Mouse (Mus musculus): ENCODE measurements around the gene Asz1. TPM values are rescaled to one million over a fixed set of nuclear protein-coding genes. Genes with fewer than 3 reads are reported as not detected.

Gene Asz1
- total RNA-seq (2021) = not detected
- long read RNA-seq, experiment 1 = 0 reads
- long read RNA-seq, experiment 2 = 0 reads

DNA sequence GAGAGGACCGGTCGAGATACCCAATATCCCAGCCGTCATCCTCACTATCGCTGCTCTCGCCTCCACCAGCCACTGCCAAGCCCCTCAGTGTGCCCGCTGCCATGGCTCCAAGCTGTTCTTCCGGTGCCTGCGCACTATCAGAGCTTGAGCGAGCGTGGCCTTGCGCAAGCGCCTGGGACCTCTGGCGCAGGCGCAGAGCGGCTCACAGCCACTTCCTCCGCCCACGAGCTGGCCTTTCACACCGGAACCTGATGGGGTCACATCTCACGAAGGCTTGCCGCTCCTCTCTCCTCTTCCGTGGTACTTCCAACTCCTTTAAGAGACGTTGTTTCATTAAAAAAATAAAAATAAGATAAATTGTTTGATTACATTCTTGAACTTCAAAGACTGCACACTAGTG lies at the start of gene Asz1:
TSS of gene Asz1 (minus strand) at position 128 of the 400 bp plus-strand sequence.
- no peak for TF ChIP-seq CTCF (conservative IDR thresholded peaks at IDR 0.05)
- Histone ChIP-seq H3K27ac (no peak within 1 kb of the TSS), H3K4me3 (no peak within 1 kb of the TSS)
- DNase-seq (ENCODE audit: low spot score in 2 of 2) = no peak

DNA sequence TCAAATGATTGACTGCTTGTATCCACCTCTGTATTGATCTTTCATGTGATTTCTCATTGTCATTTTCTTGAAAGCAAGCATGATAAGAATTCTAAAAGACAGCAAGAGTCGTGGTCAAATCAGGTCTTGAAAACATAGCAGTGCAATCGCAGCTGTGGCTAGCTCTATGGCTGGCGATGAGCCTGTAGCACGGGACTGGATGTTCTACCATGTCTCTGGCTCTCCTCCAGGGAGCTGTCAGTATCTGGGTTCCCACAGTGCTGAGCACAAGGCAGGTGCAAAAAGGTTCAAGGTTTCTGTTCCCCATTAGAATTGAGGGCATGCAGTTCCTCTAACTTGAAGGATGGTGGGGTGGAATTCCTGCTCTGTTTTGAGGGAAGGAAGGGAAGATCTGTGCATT lies 44.2 kb upstream of the Asz1 start:
- no peak overlapping the region for H3K27ac ChIP-seq
- no peak overlapping the region for H3K4me3 ChIP-seq
- TF ChIP-seq CTCF (conservative IDR thresholded peaks at IDR 0.05) = no peak
- no peak for DNase-seq (ENCODE audit: low spot score in 2 of 2)

DNA sequence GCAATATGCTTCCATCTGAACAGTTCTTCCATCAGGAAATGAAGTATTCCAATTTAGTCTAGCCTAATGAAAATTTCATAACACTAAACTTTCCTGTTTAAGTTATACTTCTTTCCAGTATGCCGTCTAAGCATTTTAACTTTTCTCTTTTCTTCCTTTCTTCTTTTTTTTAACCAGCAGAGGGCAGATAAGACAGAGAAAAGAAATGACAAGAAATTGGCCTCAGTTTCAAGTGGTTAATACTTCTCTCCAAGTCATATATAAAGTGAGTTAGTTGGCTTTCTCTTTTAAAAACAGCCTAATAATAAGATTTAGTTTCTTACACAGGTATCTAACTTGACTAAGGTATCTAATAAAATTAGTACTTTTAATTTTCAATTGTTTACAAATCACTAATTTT lies 26.4 kb upstream of the Asz1 start:
- Histone ChIP-seq H3K4me3 (no peak overlapping the region), H3K27ac (no peak overlapping the region)
- peak; percentile 68 for TF ChIP-seq CTCF (conservative IDR thresholded peaks at IDR 0.05)
- no peak for DNase-seq (ENCODE audit: low spot score in 2 of 2)

- H3K4me3 ChIP-seq = no peak overlapping the region
- no peak for DNase-seq (ENCODE audit: low spot score in 2 of 2)
- H3K27ac ChIP-seq = no peak overlapping the region
- TF ChIP-seq CTCF (conservative IDR thresholded peaks at IDR 0.05) = no peak
Measured at GRCm38 (mm10) chr6:18128059-18128458, 19.2 kb upstream of the Asz1 start.

GRCm38 (mm10) chr6:18127206-18127983 lies 18.5 kb upstream of the Asz1 start:
- H3K4me3 ChIP-seq = no peak overlapping the region
- no peak for DNase-seq (ENCODE audit: low spot score in 2 of 2)
- no peak for TF ChIP-seq CTCF (conservative IDR thresholded peaks at IDR 0.05)
- no peak overlapping the region for H3K27ac ChIP-seq

DNA sequence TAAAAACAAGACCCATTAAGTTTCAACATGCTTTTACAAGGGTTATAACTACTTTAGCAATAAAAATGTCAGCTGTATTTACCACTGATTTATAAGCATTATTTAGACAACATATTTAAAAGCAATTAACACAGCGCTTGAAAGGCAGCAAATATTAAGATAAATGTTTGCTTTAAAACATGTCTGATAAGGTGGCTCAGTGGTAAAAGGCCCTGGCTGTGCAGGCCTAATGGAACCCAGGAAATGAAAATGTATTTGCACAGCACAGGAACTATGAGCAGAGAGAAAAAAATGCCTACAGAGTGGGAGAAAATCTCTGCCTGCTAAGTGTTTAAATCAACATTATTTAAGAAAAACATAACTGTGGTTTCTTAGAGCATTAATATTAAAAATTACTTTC lies 12.0 kb downstream of the Asz1 start:
- TF ChIP-seq CTCF (conservative IDR thresholded peaks at IDR 0.05) = no peak
- no peak for DNase-seq (ENCODE audit: low spot score in 2 of 2)
- Histone ChIP-seq H3K27ac (no peak overlapping the region), H3K4me3 (no peak overlapping the region)

GRCm38 (mm10) chr6:18089098-18089497 lies 19.8 kb downstream of the Asz1 start:
- no peak for TF ChIP-seq CTCF (conservative IDR thresholded peaks at IDR 0.05)
- Histone ChIP-seq H3K27ac (no peak overlapping the region), H3K4me3 (no peak overlapping the region)
- DNase-seq (ENCODE audit: low spot score in 2 of 2) = no peak

GRCm38 (mm10) chr6:18087160-18087804 lies 21.6 kb downstream of the Asz1 start:
- Histone ChIP-seq H3K27ac (no peak overlapping the region), H3K4me3 (no peak overlapping the region)
- TF ChIP-seq CTCF (conservative IDR thresholded peaks at IDR 0.05) = peak; percentile 81
- no peak for DNase-seq (ENCODE audit: low spot score in 2 of 2)

- Histone ChIP-seq H3K27ac (no peak overlapping the region), H3K4me3 (no peak overlapping the region)
- DNase-seq (ENCODE audit: low spot score in 2 of 2) = peak in 1 of 2 experiments; percentile 23
- TF ChIP-seq CTCF (conservative IDR thresholded peaks at IDR 0.05) = peak; percentile 92
Measured at GRCm38 (mm10) chr6:18078615-18079014, 30.2 kb downstream of the Asz1 start.

DNA sequence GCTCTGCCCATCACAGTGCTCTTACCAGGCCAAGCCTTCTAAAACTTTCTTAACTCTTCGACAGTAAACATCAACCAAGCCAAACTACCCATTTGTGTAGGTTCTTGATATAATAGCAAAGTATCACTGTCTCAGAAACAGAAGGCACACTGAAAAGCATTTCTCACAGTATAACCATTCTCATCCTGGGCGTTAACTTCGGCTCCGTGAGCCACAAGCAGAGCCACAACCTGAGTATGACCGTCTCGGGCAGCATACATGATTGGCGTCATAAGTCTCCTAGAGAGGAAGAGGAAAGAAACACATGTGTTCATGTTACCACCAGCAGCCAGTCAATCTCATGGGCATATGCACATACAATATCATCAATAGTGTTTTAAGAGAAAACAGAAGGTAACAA lies 31.9 kb downstream of the Asz1 start:
- no peak overlapping the region for H3K4me3 ChIP-seq
- no peak overlapping the region for H3K27ac ChIP-seq
- no peak for DNase-seq (ENCODE audit: low spot score in 2 of 2)
- no peak for TF ChIP-seq CTCF (conservative IDR thresholded peaks at IDR 0.05)

DNA sequence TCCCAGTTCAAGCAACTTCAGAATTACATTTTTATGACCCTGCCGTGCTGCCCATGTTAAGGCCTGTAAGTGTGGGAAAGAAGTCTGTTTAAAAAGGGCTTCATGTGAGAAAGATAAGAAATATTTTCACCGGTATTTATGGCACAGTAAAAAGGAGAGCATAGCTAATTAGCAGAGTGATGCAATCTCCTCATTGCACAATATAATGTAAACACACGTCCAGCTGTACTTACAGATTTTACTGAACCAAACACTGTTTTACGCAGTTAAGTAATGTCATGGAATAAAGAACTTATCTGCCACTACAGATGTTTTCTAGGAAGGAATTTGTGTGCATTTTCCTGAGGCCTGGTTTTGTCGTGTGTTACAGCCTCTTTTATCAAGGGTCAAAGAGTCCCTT lies 32.3 kb downstream of the Asz1 start:
- no peak overlapping the region for H3K27ac ChIP-seq
- H3K4me3 ChIP-seq = no peak overlapping the region
- DNase-seq (ENCODE audit: low spot score in 2 of 2) = no peak
- no peak for TF ChIP-seq CTCF (conservative IDR thresholded peaks at IDR 0.05)

- TF ChIP-seq CTCF (conservative IDR thresholded peaks at IDR 0.05) = no peak
- DNase-seq (ENCODE audit: low spot score in 2 of 2) = no peak
- Histone ChIP-seq H3K27ac (no peak overlapping the region), H3K4me3 (no peak overlapping the region)
Measured at GRCm38 (mm10) chr6:18057899-18058298, 51.0 kb downstream of the Asz1 start.

DNA sequence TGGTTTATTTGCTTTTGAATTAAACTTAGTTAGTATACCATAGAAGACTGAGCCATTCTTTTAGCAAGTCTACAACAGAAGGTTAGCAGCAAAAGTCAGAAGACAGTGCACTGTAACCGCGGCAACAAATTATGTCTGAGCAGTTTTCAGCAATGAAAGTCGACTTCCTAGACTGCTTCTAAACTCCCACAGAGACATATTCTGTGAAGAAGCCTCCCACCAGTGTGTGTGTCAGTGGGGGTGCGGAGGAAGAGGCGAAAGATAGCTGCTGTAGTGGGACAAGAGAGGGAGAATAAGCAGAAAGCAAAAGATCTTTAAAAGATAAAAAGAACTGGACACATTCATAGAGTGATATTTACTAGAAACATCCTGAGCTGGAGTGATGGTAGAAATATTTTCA lies 57.2 kb downstream of the Asz1 start:
- no peak overlapping the region for H3K27ac ChIP-seq
- peak in 1 of 2 experiments; percentile 26 for DNase-seq (ENCODE audit: low spot score in 2 of 2)
- no peak overlapping the region for H3K4me3 ChIP-seq
- no peak for TF ChIP-seq CTCF (conservative IDR thresholded peaks at IDR 0.05)

- no peak for DNase-seq (ENCODE audit: low spot score in 2 of 2)
- no peak overlapping the region for H3K27ac ChIP-seq
- peak; percentile 33 for TF ChIP-seq CTCF (conservative IDR thresholded peaks at IDR 0.05)
- no peak overlapping the region for H3K4me3 ChIP-seq
Measured at GRCm38 (mm10) chr6:18044299-18044698, 64.6 kb downstream of the Asz1 start.

Data from layer of hippocampus, adult 2 months (tissue).